Mouse (Mus musculus): ENCODE results near the gene Gdpd3. TPM values are rescaled to one million over a fixed set of nuclear protein-coding genes. Genes with fewer than 3 reads are reported as not detected.
"Not testable (repeated sequence)": the region's sequence is repeated elsewhere in the genome, so short reads cannot be mapped to it uniquely, and the experiment has no call there.

The Gdpd3 gene
- 13.9 and 14.6 TPM in 2 replicates for polyA plus RNA-seq (2015; fragmentation: Nextera tagmentation; extraction: Ambion mirVana)

DNA sequence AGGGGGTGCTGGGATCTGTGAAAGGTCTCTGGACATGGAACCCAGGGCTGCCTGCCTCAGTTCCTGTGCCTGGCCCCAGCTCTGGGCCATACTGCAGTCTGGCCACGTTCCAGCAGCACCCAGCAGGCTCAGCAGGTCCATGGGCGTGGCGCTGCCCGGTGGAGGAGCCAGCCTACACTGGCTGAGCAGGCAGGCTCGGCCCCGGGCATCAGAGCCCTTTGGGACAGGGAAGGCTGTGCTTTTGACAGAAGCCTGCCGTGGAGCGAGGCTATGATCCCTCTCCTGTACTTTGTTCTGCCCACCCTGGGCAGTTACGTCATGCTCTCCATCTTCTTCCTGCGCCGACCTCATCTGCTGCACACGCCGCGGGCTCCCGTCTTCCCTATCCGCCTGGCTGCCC, at the start of gene Gdpd3:
Gene Gdpd3 (plus strand): TSS at position 134 of the 400 bp plus-strand sequence.
- H3K27me3 ChIP-seq (replicated peaks; ENCODE audit: control insufficient read depth, insufficient read depth, low read length): no peaks in the 10 kb centered on the region
- 65% methylated on average over 16 of the region's 16 CpGs for WGBS
- no peak for TF ChIP-seq CTCF (IDR thresholded peaks at IDR 0.05; ENCODE audit: low read depth)
- no peak within 1 kb of the TSS for H3K9ac ChIP-seq (ENCODE audit: low read depth, low read length)
- H3K36me3 ChIP-seq (ENCODE audit: control insufficient read depth, insufficient read depth): peaks cover 94% of the 10 kb centered on the region
- no peaks in the 10 kb centered on the region for H3K9me3 ChIP-seq (ENCODE audit: control insufficient read depth)
- no peak; the same call in 1 of the 2 replicates for ATAC-seq
- no peak within 1 kb of the TSS for H3K4me3 ChIP-seq (ENCODE audit: low read depth, low read length)
- H3K4me2 ChIP-seq (replicated peaks; ENCODE audit: low read depth): no peak within 1 kb of the TSS
- peaks cover 12% of the 10 kb centered on the region; the same call in 1 of the 2 replicates for H3K4me1 ChIP-seq (replicated peaks; ENCODE audit: control insufficient read depth, insufficient read depth, low read length)
- 0 out of 2 replicates have a peak within 1 kb of the TSS, but pooled peaks have one; percentile 15 for H3K27ac ChIP-seq (ENCODE audit: low read depth, low read length)

DNA sequence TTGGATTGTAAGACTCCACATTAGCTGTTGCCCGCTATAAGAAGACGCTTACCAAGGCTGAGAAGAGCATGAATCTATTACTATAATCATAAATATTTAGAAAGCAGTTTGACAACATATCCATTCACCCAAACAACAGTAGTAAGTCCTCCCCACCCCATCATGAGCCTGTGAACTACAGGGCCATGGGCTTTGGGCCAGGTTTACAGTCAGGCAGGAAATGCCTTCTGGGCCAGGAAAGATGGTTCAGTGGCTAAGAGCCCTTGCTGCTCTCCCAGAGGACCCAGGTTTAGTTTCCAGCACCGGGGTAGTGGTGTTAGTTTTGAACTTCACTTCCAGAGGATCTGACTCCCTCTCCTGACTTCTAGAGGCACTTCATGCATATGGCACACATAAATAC, 48.6 kb upstream of the Gdpd3 start:
- Histone ChIP-seq H3K4me3 (ENCODE audit: low read depth, low read length) (no peak overlapping the region), H3K9me3 (ENCODE audit: control insufficient read depth) (no peaks in the 10 kb centered on the region), H3K27me3 (replicated peaks; ENCODE audit: control insufficient read depth, insufficient read depth, low read length) (no peaks in the 10 kb centered on the region), H3K9ac (ENCODE audit: low read depth, low read length) (no peak overlapping the region), H3K4me1 (replicated peaks; ENCODE audit: control insufficient read depth, insufficient read depth, low read length) (no peaks in the 10 kb centered on the region), H3K36me3 (ENCODE audit: control insufficient read depth, insufficient read depth) (no peaks in the 10 kb centered on the region), H3K4me2 (replicated peaks; ENCODE audit: low read depth) (no peak overlapping the region), H3K27ac (ENCODE audit: low read depth, low read length) (no peak overlapping the region; the same call in 1 of the 2 replicates)
- no peak for TF ChIP-seq CTCF (IDR thresholded peaks at IDR 0.05; ENCODE audit: low read depth)
- 63% methylated on average over 3 of the region's 3 CpGs for WGBS
- no peak for ATAC-seq

DNA sequence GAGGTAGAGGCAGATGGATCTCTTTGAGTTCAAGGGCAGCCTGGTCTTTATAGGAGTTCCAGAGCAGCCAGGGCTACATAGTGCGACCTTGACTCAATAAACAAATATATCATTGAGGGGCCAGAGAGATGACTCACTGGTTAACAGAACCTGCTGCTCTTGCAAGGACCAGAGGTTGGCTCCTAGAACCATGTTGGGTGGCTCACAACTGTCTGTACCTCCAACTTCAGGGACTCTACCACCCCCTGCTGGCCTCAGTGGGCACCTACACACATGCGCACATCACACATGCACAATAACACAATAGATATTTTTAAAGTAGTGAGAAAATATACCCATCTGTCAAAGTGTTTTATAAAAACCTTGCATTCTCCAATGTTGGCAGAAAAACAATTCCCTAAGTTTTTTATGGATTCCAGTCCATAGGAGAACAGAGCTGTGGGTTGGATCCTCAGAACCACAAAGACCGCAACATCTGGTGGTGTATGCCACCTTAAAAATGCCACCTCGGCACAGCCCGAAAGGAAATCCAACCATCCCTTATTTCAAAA, 47.3 kb upstream of the Gdpd3 start:
- Histone ChIP-seq H3K9ac (ENCODE audit: low read depth, low read length) (no peak overlapping the region), H3K4me2 (replicated peaks; ENCODE audit: low read depth) (no peak overlapping the region), H3K27me3 (replicated peaks; ENCODE audit: control insufficient read depth, insufficient read depth, low read length) (no peaks in the 10 kb centered on the region), H3K27ac (ENCODE audit: low read depth, low read length) (no peak overlapping the region), H3K36me3 (ENCODE audit: control insufficient read depth, insufficient read depth) (no peaks in the 10 kb centered on the region), H3K4me1 (replicated peaks; ENCODE audit: control insufficient read depth, insufficient read depth, low read length) (no peaks in the 10 kb centered on the region), H3K4me3 (ENCODE audit: low read depth, low read length) (no peak overlapping the region), H3K9me3 (ENCODE audit: control insufficient read depth) (no peaks in the 10 kb centered on the region)
- no peak for ATAC-seq
- 94% methylated on average over 5 of the region's 5 CpGs for WGBS
- TF ChIP-seq CTCF (IDR thresholded peaks at IDR 0.05; ENCODE audit: low read depth): 0 out of 2 replicates have a peak, but pooled peaks have one; percentile 35

DNA sequence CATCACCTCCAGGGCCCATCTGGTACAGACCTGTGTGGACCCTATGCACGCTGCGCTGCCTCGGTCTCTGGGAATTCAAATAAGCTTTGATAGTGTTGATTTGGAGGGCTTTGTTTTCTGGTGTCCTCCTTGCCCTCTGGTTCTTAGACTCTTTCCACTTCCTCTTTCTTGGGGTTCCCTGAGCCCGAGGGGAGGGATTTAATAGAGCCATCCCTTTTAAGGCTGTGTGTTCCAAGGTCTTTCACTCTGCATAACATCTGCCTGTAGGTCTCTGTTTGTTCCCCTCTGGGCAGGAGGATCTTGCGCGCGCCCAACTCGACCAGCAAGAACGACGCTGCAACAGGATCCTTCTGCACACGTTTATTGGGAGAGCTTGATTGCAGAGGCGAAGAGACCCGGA, 44.5 kb upstream of the Gdpd3 start:
- H3K4me3 ChIP-seq (ENCODE audit: low read depth, low read length): no peak overlapping the region
- no peaks in the 10 kb centered on the region for H3K27me3 ChIP-seq (replicated peaks; ENCODE audit: control insufficient read depth, insufficient read depth, low read length)
- no peak overlapping the region for H3K27ac ChIP-seq (ENCODE audit: low read depth, low read length)
- TF ChIP-seq CTCF (IDR thresholded peaks at IDR 0.05; ENCODE audit: low read depth): no peak
- no peaks in the 10 kb centered on the region for H3K4me1 ChIP-seq (replicated peaks; ENCODE audit: control insufficient read depth, insufficient read depth, low read length)
- no peak overlapping the region for H3K9ac ChIP-seq (ENCODE audit: low read depth, low read length)
- WGBS: 90% methylated on average over 13 of the region's 13 CpGs
- H3K4me2 ChIP-seq (replicated peaks; ENCODE audit: low read depth): no peak overlapping the region
- no peaks in the 10 kb centered on the region for H3K9me3 ChIP-seq (ENCODE audit: control insufficient read depth)
- ATAC-seq: no peak
- no peaks in the 10 kb centered on the region for H3K36me3 ChIP-seq (ENCODE audit: control insufficient read depth, insufficient read depth)

DNA sequence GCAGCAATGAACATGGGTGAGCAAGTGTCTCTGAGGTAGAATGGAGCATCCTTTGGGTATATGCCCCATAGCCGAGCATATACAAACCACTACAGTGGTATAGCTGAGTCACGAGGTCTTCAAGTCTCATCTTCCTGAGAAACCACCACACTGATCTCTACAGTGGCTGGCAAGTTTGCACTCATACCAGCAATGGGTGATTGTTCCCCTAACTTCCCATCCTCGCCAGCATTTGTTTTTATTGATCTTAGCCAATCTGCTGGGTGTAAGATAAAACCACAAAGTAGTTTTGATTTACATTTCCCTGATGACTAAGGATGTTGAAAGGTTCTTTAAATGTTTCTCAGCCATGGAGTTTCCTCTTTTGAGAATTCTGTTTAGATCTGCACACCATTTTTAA, 41.1 kb upstream of the Gdpd3 start:
- WGBS: 61% methylated on average over 3 of the region's 3 CpGs

DNA sequence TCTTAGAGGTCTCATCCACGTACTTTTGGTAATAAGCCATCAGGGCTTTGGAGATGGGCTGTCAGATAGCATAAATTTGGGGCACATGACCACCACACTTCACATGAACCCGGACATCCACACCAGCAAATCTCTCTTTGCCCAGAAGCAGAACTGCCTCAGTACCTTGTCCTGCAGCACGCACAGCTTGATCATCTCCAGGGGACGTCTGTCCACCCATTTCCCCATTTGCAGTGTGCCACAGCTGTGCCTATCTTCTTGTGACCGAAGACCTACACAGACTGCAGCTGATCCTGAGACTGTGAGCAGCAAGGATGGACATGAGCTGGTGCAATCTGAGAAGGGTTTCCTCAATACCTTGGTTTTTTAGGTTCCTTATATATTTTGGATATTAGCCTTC, 40.5 kb upstream of the Gdpd3 start:
- Histone ChIP-seq H3K9me3 (ENCODE audit: control insufficient read depth) (no peaks in the 10 kb centered on the region), H3K36me3 (ENCODE audit: control insufficient read depth, insufficient read depth) (no peaks in the 10 kb centered on the region), H3K4me1 (replicated peaks; ENCODE audit: control insufficient read depth, insufficient read depth, low read length) (no peaks in the 10 kb centered on the region), H3K27ac (ENCODE audit: low read depth, low read length) (no peak overlapping the region), H3K4me2 (replicated peaks; ENCODE audit: low read depth) (no peak overlapping the region), H3K27me3 (replicated peaks; ENCODE audit: control insufficient read depth, insufficient read depth, low read length) (no peaks in the 10 kb centered on the region), H3K4me3 (ENCODE audit: low read depth, low read length) (no peak overlapping the region), H3K9ac (ENCODE audit: low read depth, low read length) (no peak overlapping the region)
- ATAC-seq: no peak
- no peak for TF ChIP-seq CTCF (IDR thresholded peaks at IDR 0.05; ENCODE audit: low read depth)
- WGBS: 76% methylated on average over 5 of the region's 5 CpGs

More for the DNA sequence above, 41.1 kb upstream of the Gdpd3 start:
- no peak overlapping the region for H3K9ac ChIP-seq (ENCODE audit: low read depth, low read length)
- H3K9me3 ChIP-seq (ENCODE audit: control insufficient read depth): no peaks in the 10 kb centered on the region
- no peak overlapping the region for H3K4me3 ChIP-seq (ENCODE audit: low read depth, low read length)
- H3K4me2 ChIP-seq (replicated peaks; ENCODE audit: low read depth): no peak overlapping the region
- H3K36me3 ChIP-seq (ENCODE audit: control insufficient read depth, insufficient read depth): no peaks in the 10 kb centered on the region
- no peaks in the 10 kb centered on the region for H3K4me1 ChIP-seq (replicated peaks; ENCODE audit: control insufficient read depth, insufficient read depth, low read length)
- TF ChIP-seq CTCF (IDR thresholded peaks at IDR 0.05; ENCODE audit: low read depth): no peak
- no peaks in the 10 kb centered on the region for H3K27me3 ChIP-seq (replicated peaks; ENCODE audit: control insufficient read depth, insufficient read depth, low read length)
- ATAC-seq: no peak
- no peak overlapping the region for H3K27ac ChIP-seq (ENCODE audit: low read depth, low read length)

DNA sequence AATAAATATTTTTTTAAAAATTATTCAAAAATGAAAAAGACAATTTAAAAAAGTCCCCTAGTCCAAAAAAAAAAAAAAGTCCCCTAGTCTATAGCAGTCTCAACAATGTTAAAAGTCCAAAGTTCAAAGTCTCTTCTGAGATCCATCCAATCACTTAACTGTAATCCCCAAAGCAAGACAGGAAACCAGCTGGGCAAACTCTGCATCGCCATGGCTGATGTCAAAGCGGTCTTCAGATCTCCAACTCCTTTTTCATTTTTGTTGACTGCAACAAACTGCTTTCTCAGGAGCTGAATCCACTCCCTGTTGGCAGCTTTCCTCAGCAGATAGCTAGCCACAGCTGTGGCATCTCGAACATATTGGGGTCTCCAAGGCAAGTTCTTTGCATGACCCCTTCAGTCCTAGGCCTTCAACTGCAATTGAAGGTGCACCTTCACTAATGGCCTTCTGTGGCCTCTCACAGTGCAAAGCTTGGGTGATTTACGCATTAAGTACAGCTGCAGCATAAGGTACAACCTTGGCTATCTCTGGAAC, 35.8 kb upstream of the Gdpd3 start:
- not testable (repeated sequence) for H3K27me3 ChIP-seq (replicated peaks; ENCODE audit: control insufficient read depth, insufficient read depth, low read length); H3K27ac ChIP-seq (ENCODE audit: low read depth, low read length); H3K4me1 ChIP-seq (replicated peaks; ENCODE audit: control insufficient read depth, insufficient read depth, low read length); H3K9ac ChIP-seq (ENCODE audit: low read depth, low read length); H3K4me2 ChIP-seq (replicated peaks; ENCODE audit: low read depth); H3K4me3 ChIP-seq (ENCODE audit: low read depth, low read length); ATAC-seq; H3K36me3 ChIP-seq (ENCODE audit: control insufficient read depth, insufficient read depth); H3K9me3 ChIP-seq (ENCODE audit: control insufficient read depth)
- 58% methylated on average over 4 of the region's 4 CpGs for WGBS
